Mouse (Mus musculus): ENCODE measurements around the gene Ppara. TPM values are rescaled to one million over a fixed set of nuclear protein-coding genes. Genes with fewer than 3 reads are reported as not detected.

Gene Ppara
- polyA plus RNA-seq, 1 experiment from 2014 or later: 18.2 TPM

DNA sequence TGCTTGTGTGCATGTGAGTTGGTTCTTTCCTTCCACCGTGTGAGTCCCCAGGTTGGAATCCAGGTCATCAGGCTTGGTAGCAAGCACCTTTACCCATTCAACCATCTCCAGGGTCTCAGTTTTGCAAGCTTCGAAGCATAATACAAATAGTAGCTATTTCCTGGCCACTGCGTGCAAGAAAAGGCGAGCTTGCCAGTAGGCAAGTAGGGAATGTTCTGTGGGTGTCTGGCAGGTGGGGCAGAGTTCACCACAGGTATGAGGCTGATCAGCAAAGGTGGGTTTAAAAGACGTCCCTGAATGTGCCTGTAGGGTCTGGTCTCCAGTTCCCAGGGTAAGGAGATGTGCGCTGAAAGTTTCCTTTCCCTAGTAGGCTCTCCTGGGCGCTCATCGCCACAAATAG, 635 bp upstream of the Ppara start:
- Histone ChIP-seq H3K9me3 (no peaks in the 10 kb centered on the region), H3K27ac (no peak overlapping the region), H3K36me3 (no peaks in the 10 kb centered on the region), H3K4me1 (replicated peaks) (0 out of 2 replicates have a peak, but pooled peaks cover 10% of the 10 kb centered on the region), H3K4me3 (replicated peaks) (peak overlapping the region; percentile 81), H3K9ac (peak overlapping the region; percentile 71; the same call in 1 of the 2 replicates), H3K4me2 (replicated peaks) (peak overlapping the region; percentile 92), H3K27me3 (replicated peaks) (peaks cover 19% of the 10 kb centered on the region)
- WGBS: 40% methylated on average over 8 of the region's 8 CpGs
- no peak for ATAC-seq

DNA sequence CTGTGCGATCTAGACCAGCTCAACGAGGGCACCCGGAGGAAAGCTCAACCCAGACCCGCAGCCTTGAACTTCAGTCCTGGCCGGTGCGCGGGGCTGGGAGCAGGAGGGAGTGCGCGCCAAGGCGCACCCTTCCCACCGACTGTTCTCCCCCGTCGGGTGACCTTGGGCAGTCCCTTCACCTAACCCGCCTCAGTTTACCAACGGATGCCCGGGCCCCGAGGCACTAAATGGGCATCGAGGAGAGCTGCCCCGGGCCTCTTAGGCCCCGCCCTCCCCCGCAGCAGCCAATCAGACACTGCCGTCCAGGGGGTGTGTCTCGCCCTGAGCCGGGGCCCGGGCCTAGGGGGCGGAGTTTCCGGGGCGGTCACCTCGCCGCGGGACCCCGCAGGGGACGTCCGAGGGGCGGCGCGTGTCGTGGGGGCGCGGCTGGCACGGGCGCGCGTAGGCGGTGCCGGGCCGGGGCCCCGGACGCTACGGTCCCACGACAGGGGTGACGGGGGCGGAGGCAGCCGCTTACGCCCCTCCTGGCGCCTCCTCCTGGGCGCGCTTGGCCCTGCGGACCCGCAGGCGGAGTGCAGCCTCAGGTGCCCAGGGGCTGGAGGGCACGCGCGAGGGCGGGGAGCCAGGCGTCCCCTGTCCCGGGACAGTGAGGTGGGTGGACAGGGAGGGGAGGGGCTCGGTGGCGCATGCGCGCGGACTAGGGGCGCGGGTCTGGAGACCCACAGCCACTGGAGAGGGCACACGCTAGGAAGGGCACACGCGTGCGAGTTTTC, 466 bp downstream of the Ppara start:
- ATAC-seq: peak; percentile 97

DNA sequence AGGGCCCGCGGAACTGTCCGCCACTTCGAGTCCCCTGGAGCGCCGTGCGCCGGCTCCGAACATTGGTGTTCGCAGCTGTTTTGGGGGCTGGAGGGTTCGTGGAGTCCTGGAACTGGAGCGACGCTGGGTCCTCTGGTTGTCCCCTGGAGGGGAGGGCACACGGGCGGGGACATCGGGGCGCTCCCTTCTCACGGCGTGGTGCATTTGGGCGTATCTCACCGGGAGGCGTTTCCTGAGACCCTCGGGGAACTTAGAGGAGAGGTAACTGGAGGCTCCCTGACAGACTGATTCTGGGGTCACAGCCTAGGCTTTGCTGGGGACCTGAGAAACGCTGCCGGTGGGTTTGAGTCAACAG, 1.0 kb downstream of the Ppara start:
- H3K27me3 ChIP-seq (replicated peaks): peaks cover 19% of the 10 kb centered on the region
- 0 out of 2 replicates have a peak, but pooled peaks cover 10% of the 10 kb centered on the region for H3K4me1 ChIP-seq (replicated peaks)
- H3K27ac ChIP-seq: 0 out of 2 replicates have a peak overlapping the region, but pooled peaks have one; percentile 27
- under 1% methylated on average over 25 of the region's 25 CpGs for WGBS
- ATAC-seq: peak; percentile 35
- H3K4me2 ChIP-seq (replicated peaks): peak overlapping the region; percentile 92
- H3K36me3 ChIP-seq: no peaks in the 10 kb centered on the region
- H3K4me3 ChIP-seq (replicated peaks): peak overlapping the region; percentile 81
- no peaks in the 10 kb centered on the region for H3K9me3 ChIP-seq
- peak overlapping the region; percentile 71 for H3K9ac ChIP-seq

More for the DNA sequence above, 466 bp downstream of the Ppara start:
- WGBS: under 1% methylated on average over 78 of the region's 78 CpGs
- H3K36me3 ChIP-seq: no peaks in the 10 kb centered on the region
- peaks cover 19% of the 10 kb centered on the region for H3K27me3 ChIP-seq (replicated peaks)
- no peaks in the 10 kb centered on the region for H3K9me3 ChIP-seq
- H3K4me2 ChIP-seq (replicated peaks): peak overlapping the region; percentile 92
- H3K9ac ChIP-seq: peak overlapping the region; percentile 71
- H3K4me1 ChIP-seq (replicated peaks): 0 out of 2 replicates have a peak, but pooled peaks cover 10% of the 10 kb centered on the region
- H3K27ac ChIP-seq: peak overlapping the region; percentile 27; the same call in 1 of the 2 replicates
- peak overlapping the region; percentile 81 for H3K4me3 ChIP-seq (replicated peaks)

DNA sequence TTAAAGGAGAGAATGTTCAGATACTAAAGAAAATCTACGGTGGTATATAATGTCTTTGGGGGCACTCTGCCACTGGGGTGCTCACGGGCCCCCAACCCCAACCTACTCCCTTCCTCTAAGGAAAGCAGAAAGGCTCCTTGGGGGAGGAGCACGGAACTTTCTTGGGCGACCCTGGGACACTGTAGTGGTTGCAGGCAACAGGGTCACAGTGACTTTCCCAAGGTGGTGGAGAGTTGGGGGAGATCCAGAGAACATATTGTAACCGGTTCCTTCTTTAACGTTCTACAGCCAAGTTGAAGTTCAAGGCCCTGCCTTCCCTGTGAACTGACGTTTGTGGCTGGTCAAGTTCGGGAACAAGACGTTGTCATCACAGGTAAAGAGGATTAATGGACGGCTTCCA, 1.7 kb downstream of the Ppara start:
- WGBS: 55% methylated on average over 10 of the region's 10 CpGs
- Histone ChIP-seq H3K9me3 (no peaks in the 10 kb centered on the region), H3K9ac (no peak overlapping the region), H3K36me3 (no peaks in the 10 kb centered on the region), H3K27me3 (replicated peaks) (peaks cover 19% of the 10 kb centered on the region), H3K4me1 (replicated peaks) (0 out of 2 replicates have a peak, but pooled peaks cover 10% of the 10 kb centered on the region), H3K4me3 (replicated peaks) (peak overlapping the region; percentile 81), H3K27ac (no peak overlapping the region), H3K4me2 (replicated peaks) (peak overlapping the region; percentile 92)
- no peak for ATAC-seq

DNA sequence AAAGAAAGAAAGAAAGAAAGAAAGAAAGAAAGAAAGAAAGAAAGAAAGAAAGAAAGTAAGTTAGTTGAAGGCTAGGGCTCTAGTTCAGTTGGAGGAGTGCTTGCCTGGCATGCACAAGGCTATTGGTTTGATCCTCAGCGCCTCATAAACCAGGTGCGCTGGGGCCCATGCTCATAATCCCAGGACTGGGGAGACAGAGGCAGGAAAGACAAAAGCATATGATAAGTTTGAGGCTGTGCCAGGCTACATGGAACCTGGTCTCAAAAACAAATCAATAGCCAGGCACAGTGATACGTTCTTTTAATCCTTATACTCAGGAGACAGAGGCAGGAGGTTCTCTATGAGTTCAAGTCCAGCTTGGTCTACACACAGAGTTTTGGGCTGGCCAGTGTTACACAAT, 3.6 kb downstream of the Ppara start:
- no peaks in the 10 kb centered on the region for H3K36me3 ChIP-seq
- 80% methylated on average over 3 of the region's 3 CpGs for WGBS
- no peak overlapping the region for H3K9ac ChIP-seq
- peaks cover 8% of the 10 kb centered on the region; the same call in 1 of the 2 replicates for H3K27me3 ChIP-seq (replicated peaks)
- no peaks in the 10 kb centered on the region for H3K9me3 ChIP-seq
- H3K27ac ChIP-seq: no peak overlapping the region
- no peak overlapping the region for H3K4me2 ChIP-seq (replicated peaks)
- H3K4me3 ChIP-seq (replicated peaks): no peak overlapping the region
- 0 out of 2 replicates have a peak, but pooled peaks cover 11% of the 10 kb centered on the region for H3K4me1 ChIP-seq (replicated peaks)
- ATAC-seq: no peak

DNA sequence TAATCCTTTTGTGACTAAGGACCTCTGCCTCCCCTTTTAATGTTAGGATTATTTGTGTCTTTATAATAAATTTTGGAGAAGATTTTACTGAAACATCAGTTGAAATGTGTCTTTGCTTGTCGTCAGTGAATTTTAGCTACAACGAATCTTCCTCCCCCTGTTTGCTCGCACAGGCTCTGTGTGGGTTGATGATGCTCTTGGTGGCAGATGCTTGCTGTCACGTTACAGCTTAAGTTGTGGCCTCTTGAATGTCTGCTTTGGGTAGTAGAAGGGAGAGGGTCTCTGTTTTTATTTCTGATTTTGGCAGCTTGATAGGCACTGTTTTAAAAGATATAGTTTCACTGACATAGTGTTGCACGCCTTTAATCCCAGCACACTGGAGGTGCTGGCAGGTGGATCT, 4.2 kb downstream of the Ppara start:
- H3K4me2 ChIP-seq (replicated peaks): no peak overlapping the region
- H3K9me3 ChIP-seq: no peaks in the 10 kb centered on the region
- H3K36me3 ChIP-seq: no peaks in the 10 kb centered on the region
- H3K27me3 ChIP-seq (replicated peaks): peaks cover 7% of the 10 kb centered on the region; the same call in 1 of the 2 replicates
- no peak overlapping the region for H3K4me3 ChIP-seq (replicated peaks)
- WGBS: 79% methylated on average over 5 of the region's 5 CpGs
- 0 out of 2 replicates have a peak, but pooled peaks cover 11% of the 10 kb centered on the region for H3K4me1 ChIP-seq (replicated peaks)
- no peak overlapping the region for H3K27ac ChIP-seq
- H3K9ac ChIP-seq: no peak overlapping the region
- no peak for ATAC-seq

DNA sequence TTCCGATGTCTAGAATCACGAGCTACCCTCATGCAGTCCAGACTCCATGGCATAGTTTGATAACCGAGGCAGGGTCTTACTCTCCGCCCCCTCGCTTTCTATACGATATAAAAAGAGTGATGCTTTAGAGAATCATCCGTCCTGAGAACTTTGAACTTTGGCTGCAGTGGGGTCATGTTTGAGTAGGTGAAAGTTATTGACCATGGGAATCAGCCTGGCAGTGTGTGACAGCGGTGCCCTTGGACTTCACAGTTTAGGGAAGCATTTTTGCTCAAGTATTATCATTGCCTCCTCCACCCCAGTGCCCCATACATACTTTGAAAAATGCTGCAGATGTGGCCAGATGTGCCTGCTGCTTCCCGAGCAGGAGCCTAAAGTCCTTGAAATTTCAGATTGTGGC, 7.8 kb downstream of the Ppara start:
- no peak overlapping the region for H3K27ac ChIP-seq
- H3K36me3 ChIP-seq: no peaks in the 10 kb centered on the region
- no peak overlapping the region for H3K4me3 ChIP-seq (replicated peaks)
- 80% methylated on average over 9 of the region's 9 CpGs for WGBS
- H3K27me3 ChIP-seq (replicated peaks): no peaks in the 10 kb centered on the region
- 0 out of 2 replicates have a peak, but pooled peaks cover 5% of the 10 kb centered on the region for H3K4me1 ChIP-seq (replicated peaks)
- no peaks in the 10 kb centered on the region for H3K9me3 ChIP-seq
- no peak for ATAC-seq
- H3K9ac ChIP-seq: no peak overlapping the region
- no peak overlapping the region for H3K4me2 ChIP-seq (replicated peaks)

DNA sequence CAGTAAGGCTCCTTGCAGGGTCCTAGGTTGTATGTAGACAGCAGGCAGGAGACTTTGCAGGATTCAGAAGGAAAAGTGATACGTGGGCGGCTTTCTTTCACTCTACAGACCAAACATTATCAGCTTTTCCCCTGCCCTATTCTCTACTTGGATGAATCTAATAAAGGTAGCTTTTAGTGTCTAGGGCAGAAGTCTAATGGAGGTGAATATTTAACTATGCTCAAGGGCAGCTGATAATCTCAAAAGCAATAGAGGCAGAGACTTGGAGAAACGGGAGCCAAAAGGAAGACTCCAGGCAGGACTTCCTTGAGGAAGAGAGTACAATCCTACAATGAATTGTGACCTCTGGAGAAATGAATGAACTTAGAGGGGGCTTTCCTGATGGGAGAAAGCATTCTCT, 9.2 kb downstream of the Ppara start:
- Histone ChIP-seq H3K9ac (no peak overlapping the region), H3K27me3 (replicated peaks) (no peaks in the 10 kb centered on the region), H3K4me3 (replicated peaks) (no peak overlapping the region), H3K36me3 (no peaks in the 10 kb centered on the region), H3K9me3 (no peaks in the 10 kb centered on the region), H3K4me2 (replicated peaks) (peak overlapping the region; percentile 17), H3K27ac (peak overlapping the region; percentile 77), H3K4me1 (replicated peaks) (0 out of 2 replicates have a peak, but pooled peaks cover 5% of the 10 kb centered on the region)
- WGBS: 56% methylated on average over 3 of the region's 3 CpGs
- ATAC-seq: peak; percentile 67

DNA sequence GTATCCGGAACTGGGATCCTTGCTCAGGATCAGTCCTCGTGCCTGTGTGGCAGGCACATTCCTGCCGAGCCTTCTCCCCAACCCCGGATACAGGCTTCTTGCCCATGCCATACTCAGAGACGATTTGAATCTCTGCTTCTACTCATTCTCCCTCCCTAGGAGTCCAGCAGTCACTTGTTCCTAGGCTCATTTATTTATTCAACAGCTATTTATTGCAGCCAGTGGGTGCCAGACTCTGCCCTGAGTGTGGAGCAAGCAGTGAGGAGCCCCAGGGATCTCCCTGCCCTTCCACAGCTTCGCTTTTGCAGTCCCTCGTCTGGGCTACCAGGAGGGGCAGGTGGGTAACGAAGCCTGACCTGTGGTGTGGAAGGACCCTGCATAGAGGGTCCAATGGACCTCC, 11.4 kb downstream of the Ppara start:
- Histone ChIP-seq H3K9me3 (no peaks in the 10 kb centered on the region), H3K36me3 (no peaks in the 10 kb centered on the region), H3K9ac (no peak overlapping the region), H3K4me3 (replicated peaks) (no peak overlapping the region), H3K27me3 (replicated peaks) (no peaks in the 10 kb centered on the region), H3K4me1 (replicated peaks) (0 out of 2 replicates have a peak, but pooled peaks cover 5% of the 10 kb centered on the region), H3K27ac (0 out of 2 replicates have a peak overlapping the region, but pooled peaks have one; percentile 32), H3K4me2 (replicated peaks) (peak overlapping the region; percentile 30)
- peak; percentile 44; the same call in 1 of the 2 replicates for ATAC-seq
- 53% methylated on average over 8 of the region's 8 CpGs for WGBS

DNA sequence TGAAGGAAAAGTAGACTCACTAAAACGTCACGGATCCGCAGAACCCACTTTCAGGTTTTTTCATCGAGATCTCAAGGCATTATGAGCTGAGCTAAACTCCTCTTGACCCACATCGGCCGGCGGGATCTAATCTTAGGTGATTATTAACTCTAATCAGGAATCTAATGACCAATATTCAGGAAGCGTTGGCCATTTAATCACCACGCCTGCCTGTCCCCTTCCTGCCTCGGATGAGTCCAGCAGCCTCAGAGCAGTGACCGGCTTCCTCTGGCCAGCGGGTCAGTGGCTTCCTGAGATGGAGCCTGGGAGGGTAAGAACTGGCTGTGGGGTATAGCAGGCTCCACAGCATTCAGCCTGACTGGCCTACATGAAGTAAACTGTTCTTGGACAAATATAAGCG, 11.9 kb downstream of the Ppara start:
- H3K36me3 ChIP-seq: no peaks in the 10 kb centered on the region
- H3K27me3 ChIP-seq (replicated peaks): no peaks in the 10 kb centered on the region
- no peaks in the 10 kb centered on the region for H3K9me3 ChIP-seq
- H3K4me1 ChIP-seq (replicated peaks): 0 out of 2 replicates have a peak, but pooled peaks cover 5% of the 10 kb centered on the region
- no peak for ATAC-seq
- WGBS: 65% methylated on average over 13 of the region's 13 CpGs
- H3K9ac ChIP-seq: no peak overlapping the region
- no peak overlapping the region for H3K27ac ChIP-seq
- H3K4me3 ChIP-seq (replicated peaks): no peak overlapping the region
- peak overlapping the region; percentile 30; the same call in 1 of the 2 replicates for H3K4me2 ChIP-seq (replicated peaks)

DNA sequence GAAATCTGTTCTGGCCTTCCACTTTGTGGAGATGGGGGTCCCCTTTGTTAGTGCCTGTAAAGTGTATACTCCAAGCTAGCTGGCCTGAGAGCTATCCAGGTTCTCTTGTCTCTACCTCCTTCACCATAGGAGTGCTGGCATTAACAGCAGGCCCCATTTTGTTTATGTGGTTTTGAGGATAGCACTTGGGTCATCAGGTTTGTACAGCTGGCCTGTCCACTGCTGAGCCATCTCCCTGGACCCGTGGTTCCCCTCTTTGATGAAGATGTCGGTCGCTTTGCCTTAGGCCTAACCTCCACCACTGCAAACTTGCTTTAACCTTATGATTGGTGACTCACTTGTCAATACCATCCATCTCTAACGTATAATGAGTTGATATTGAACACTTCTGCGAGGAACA, 13.2 kb downstream of the Ppara start:
- H3K9ac ChIP-seq: no peak overlapping the region
- no peak overlapping the region for H3K4me2 ChIP-seq (replicated peaks)
- no peak overlapping the region for H3K4me3 ChIP-seq (replicated peaks)
- 90% methylated on average over 5 of the region's 5 CpGs for WGBS
- H3K9me3 ChIP-seq: no peaks in the 10 kb centered on the region
- no peak for ATAC-seq
- 0 out of 2 replicates have a peak, but pooled peaks cover 5% of the 10 kb centered on the region for H3K4me1 ChIP-seq (replicated peaks)
- no peaks in the 10 kb centered on the region for H3K36me3 ChIP-seq
- H3K27me3 ChIP-seq (replicated peaks): no peaks in the 10 kb centered on the region
- no peak overlapping the region for H3K27ac ChIP-seq

DNA sequence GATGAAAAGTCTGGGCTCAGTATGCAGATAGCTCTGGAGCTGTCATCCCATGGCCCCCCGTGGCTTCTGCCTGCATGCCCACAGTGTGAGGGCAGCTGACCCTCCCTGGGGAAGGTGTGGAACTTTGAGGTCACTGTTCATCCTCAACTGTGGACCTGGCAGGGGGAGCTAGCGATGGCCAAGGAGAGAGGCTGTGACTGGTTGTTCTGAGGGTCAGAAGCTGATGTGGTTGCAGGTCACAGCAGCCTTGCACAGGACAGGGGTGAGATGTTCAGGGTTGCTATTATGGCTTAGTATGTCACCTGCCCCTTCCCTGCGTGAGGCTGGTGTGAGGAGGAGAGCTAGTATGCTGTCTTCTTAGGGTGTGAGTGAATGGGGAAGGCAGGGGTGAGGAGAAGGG, 13.7 kb downstream of the Ppara start:
- no peak overlapping the region for H3K27ac ChIP-seq
- no peak for ATAC-seq
- H3K27me3 ChIP-seq (replicated peaks): no peaks in the 10 kb centered on the region
- 78% methylated on average over 3 of the region's 3 CpGs for WGBS
- H3K9me3 ChIP-seq: no peaks in the 10 kb centered on the region
- H3K36me3 ChIP-seq: no peaks in the 10 kb centered on the region
- no peak overlapping the region for H3K9ac ChIP-seq
- H3K4me2 ChIP-seq (replicated peaks): no peak overlapping the region
- 0 out of 2 replicates have a peak, but pooled peaks cover 4% of the 10 kb centered on the region for H3K4me1 ChIP-seq (replicated peaks)
- no peak overlapping the region for H3K4me3 ChIP-seq (replicated peaks)

All from intestine, embryonic 15.5 days (tissue).